Mouse (Mus musculus) adrenal gland, adult 8-10 months (tissue): ENCODE data around the gene Capns2. TPM values are rescaled to one million over a fixed set of nuclear protein-coding genes. Genes with fewer than 3 reads are reported as not detected.

ENCODE experiments used
- DNase-seq: peaks from one replicate; pipeline ENCODE4 v3.0.0; 2022
- microRNA-seq, 2 experiments: library from miRNA; unstranded; fragments of <30 nt; microRNA quantifications; one replicate each; pipeline ENCODE4 v1.2.0; 2022
- total RNA-seq, 4 experiments: library from RNA; stranded (reverse); gene quantifications; 2 replicates each; pipeline ENCODE4 v1.2.4; 2022

Gene Capns2
- total RNA-seq, 4 experiments from 2014 or later: 0.28 to 2.1 (median 1.4) TPM; not detected in 1

DNA sequence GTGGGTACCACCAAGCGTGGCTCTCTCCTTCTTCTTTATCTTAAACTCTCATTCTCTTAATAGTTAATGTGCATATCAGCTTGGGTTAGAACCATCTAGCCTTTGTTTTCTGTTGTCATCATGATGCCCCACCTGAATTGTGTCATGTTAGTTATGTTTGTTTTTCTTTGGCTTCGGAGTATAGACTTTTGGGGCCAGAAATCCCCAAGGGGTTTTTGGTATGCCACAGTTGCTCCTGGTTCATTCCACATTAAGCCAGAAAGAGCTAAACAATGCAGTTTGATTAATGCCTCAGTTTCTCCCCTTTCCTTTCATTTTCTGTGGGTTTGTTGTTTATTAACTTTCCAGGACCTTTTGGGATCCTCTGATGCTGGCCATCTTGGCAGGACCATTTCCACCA is 7.2 kb downstream of the Capns2 start:
- DNase-seq: no peak

DNA sequence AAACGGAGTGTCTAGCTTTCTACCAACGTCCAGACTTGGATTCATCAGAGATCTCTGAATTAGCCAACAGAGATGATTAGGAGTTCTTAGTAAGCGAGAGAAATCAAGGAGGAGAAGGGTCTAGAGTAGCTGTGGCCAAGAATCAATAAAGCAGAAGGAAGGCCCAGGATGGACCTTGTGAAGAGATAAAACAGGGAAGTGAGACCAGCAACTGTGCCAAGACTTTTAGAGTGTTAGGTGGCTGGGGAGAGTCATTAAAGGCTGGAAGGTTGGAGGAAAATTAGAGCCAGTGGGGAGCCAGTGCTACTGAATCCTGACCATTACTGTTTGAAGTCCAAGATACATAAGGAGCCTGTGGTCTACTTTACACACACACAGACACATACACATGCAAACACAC is 10.3 kb downstream of the Capns2 start:
- no peak for DNase-seq

DNA sequence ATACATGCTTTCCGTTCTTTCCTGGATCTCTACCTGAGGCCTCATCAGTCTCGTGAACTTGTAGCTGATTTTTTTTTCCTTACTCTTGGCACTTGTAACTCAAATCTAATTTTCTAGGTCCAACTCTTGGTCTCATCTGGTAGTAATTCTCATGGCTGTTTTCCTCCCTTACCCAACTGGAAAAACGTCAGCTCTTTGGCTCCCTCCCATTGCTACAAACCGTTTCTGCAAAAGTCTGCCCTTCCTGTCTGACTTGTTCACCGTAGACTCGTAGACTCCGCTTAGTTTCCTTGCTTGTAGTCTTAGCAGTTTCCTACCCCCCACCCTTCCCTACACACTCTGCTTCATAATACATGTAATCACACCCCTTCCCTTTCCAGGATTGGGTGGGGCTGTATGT is 12.2 kb downstream of the Capns2 start:
- no peak for DNase-seq

DNA sequence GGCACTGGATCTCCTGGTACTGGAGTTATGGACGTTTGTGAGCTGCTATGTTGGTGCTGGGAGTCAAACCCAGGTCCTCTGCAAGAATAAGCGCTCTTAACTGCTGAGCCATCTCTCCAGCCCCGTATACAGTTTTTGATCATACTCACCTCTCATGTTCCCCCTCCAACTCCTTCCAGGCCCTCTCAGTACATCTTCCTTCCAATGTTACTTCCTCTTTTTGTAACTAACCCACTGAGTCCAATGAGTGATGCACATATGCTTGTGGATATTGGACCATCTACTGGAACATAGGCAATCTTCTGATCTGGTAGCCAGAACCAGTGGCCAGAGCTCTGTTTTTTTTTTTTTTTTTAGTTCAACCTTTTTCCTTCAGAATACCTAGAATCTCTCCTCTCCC is 14.9 kb downstream of the Capns2 start:
- DNase-seq: no peak

DNA sequence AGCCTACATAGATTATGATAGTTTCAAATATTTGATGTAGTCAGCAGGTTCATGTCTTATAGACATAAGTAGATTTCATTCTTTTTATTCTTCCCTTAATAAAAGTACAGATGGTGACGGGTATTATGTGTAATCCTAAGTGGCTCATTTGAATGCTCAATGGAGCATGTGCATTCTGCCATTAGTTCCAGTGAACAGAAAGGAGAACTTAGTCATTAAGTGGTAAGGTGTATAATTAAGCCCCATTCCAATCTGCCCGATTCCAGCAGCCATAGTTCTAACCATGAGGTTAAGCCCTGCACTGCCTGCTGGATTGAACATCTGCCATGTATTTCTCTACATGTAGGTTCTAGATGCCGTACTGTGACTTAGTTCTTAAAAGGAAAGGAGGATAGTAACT is 20.6 kb downstream of the Capns2 start:
- DNase-seq: no peak

DNA sequence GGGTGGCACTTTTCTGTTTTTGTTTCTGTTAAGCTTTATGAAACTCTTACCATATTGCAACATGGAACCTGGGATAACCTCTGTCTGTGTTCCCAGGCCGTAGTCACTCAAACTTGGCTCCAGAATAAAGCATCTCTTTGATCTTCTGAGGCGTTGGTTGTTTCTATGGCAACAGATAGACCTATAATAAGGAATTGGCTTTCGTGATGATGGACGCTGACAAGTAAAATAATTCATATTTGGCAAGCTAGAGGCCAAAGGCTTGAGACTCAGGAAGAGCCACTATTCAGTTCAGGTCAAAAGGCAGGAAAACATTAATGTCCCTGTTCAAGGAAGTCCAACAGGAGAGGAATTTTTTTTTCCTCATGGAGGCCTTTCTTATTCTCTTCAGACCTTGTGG is 27.8 kb downstream of the Capns2 start:
- no peak for DNase-seq

DNA sequence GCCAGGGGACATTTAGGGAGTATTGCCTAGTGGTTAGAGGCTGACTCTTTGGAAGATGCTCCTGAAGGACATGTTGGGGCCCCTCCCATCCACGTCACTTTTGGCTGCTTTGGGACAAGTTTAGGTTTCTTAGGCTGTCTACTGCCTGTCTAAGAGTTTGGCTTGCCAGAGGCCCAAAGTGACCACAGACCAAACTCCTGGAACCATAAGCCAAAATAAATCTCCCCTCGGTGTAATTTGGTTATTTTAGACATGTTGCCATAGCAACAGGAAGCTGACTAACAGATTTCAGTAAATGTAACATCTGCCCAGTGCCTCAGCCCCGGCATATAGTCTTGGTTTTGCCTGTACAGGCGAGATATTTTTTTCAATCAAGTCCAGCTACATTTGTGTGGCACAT is 36.8 kb downstream of the Capns2 start:
- DNase-seq: no peak

DNA sequence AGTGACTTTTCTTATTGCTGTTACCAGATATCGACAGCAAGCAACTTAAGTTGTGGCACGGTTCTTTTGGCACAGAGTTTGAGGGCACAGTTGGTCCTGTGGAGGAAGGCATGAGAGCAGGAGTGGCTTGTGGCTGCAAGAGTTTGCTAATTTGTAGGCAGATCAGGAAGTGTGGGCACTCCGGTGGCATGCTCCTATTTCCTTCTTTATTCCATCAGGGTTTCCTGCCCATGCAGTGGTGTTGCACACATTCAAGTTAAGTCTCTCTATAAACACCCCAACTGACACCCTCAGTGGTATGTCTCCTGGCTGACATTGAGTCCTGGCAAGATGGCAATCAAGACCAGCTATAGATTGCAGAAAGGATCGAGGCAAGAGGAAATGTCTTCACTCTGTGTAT is 47.9 kb downstream of the Capns2 start:
- DNase-seq: no peak

DNA sequence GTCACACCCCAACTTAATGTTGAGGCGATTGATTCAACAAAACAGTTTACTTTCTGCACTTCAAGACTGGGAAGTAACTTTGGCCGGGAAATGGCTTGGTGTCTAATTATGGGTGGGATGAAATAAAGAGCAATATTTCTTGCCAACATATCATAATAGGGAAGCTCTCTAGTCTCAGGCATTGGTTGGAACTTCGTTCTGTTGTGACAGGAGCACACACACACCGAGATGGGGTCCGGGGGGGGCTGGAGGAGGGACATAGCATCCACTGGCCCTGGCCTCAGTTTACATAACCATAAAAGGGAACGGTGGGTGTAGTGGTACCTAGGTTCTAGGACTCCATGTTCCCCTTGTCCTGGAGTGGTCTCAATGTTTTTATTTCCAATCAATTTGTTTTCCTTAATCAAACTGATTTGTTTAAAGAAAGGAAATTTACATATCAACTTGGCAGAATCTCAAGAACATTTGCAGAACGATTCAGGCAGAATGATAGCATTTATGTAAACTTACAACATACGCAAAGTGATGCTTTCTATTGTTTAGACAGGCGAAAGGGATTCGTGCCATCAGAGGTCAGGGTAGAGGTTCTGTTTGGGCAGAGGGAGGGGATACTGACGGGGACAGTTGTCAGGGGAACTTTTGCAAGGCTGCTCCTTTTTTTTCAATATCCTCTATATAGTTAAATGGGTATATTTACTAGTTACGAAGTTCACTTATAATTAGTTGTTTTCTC is 49.6 kb downstream of the Capns2 start:
- no peak for DNase-seq

Small RNA genes within 50 kb of the gene (microRNA-seq; reads per million reads assigned to microRNA genes)
- gene Gm22151: 0 reads per million in 2 experiments

Other genes with a start within 250 kb of the Capns2 start
- not detected for gene Irx6, start 227.1 kb upstream of the Capns2 start, total RNA-seq
- gene Mmp2, start 74.1 kb upstream of the Capns2 start, total RNA-seq: 10 to 100 TPM; 17.9 to 57.2 (median 28.4) TPM
- 10 to 100 TPM in 2 of 4 experiments, 1 to 10 TPM in 2; 2.8 to 21.3 (median 11.3) TPM for gene Lpcat2, start 46.1 kb upstream of the Capns2 start, total RNA-seq
- 10 to 100 TPM in 2 of 4 experiments, 1 to 10 TPM in 2; 6.0 to 27.5 (median 12.8) TPM for gene Slc6a2, start 58.7 kb downstream of the Capns2 start, total RNA-seq
- not detected for gene Ces1a, start 146.8 kb downstream of the Capns2 start, total RNA-seq
- gene Ces1b, start 178.6 kb downstream of the Capns2 start, total RNA-seq: not detected
- gene Ces1c, start 229.9 kb downstream of the Capns2 start, total RNA-seq: 1 to 10 TPM in 1 of 4 experiments, under 1 TPM in 2, not detected in 1; 0.24 to 2.0 (median 0.73) TPM